28 mouse cellular contexts compared by ENCODE assay signal in genomic region chr9:24283536-24283935, GRCm38 (mm10).
"Had no signal": no experiment of that assay in that cellular context is flagged by ENCODE, and none has a peak within 500 bp of the region (broad histone marks: within the 10 kb centered on the region; RNA-seq: fewer than 3 reads in every experiment).

No protein-coding gene starts in this region.

- DNase-seq: heart, postnatal 10 days; heart, postnatal 14 days; heart, postnatal 36 days; heart, postnatal 4 days; kidney, adult 11 months; kidney, adult 18-20 months; kidney, adult 2 months; kidney, adult 8-10 months; kidney, adult 9 months; kidney, postnatal 10 days; kidney, postnatal 14 days; kidney, postnatal 25 days; kidney, postnatal 36 days; kidney, postnatal 4 days had no signal

- H3K27ac ChIP-seq: heart, embryonic 10.5 days; heart, embryonic 13.5 days; heart, embryonic 15.5 days; hindbrain, embryonic 10.5 days; hindbrain, embryonic 12.5 days; hindbrain, embryonic 13.5 days; hindbrain, embryonic 14.5 days; hindbrain, embryonic 15.5 days; hindbrain, postnatal 0 days; intestine, embryonic 15.5 days; kidney, embryonic 15.5 days; kidney, postnatal 0 days; layer of hippocampus, adult 2 months had no signal

- H3K36me3 ChIP-seq: heart, embryonic 10.5 days; heart, embryonic 12.5 days; heart, embryonic 13.5 days; heart, embryonic 15.5 days; hindbrain, embryonic 10.5 days; hindbrain, embryonic 12.5 days; hindbrain, embryonic 13.5 days; hindbrain, embryonic 15.5 days; intestine, embryonic 15.5 days; kidney, embryonic 15.5 days had no signal

- H3K9me3 ChIP-seq: heart, embryonic 10.5 days; heart, embryonic 12.5 days; heart, embryonic 13.5 days; heart, embryonic 15.5 days; hindbrain, embryonic 10.5 days; hindbrain, embryonic 12.5 days; hindbrain, embryonic 13.5 days; hindbrain, embryonic 15.5 days; intestine, embryonic 15.5 days; kidney, embryonic 15.5 days had no signal

- H3K27me3 ChIP-seq: heart, embryonic 12.5 days; heart, embryonic 13.5 days; heart, embryonic 15.5 days; hindbrain, embryonic 12.5 days; hindbrain, embryonic 13.5 days; hindbrain, embryonic 15.5 days; intestine, embryonic 15.5 days; kidney, embryonic 15.5 days had no signal

- H3K4me1 ChIP-seq: heart, embryonic 15.5 days; hindbrain, embryonic 13.5 days; hindbrain, embryonic 15.5 days; intestine, embryonic 15.5 days; kidney, embryonic 15.5 days had no signal

- H3K9ac ChIP-seq: heart, embryonic 12.5 days; heart, embryonic 13.5 days; heart, embryonic 15.5 days; hindbrain, embryonic 12.5 days; hindbrain, embryonic 13.5 days; hindbrain, embryonic 14.5 days; hindbrain, embryonic 15.5 days; intestine, embryonic 15.5 days; kidney, embryonic 15.5 days had no signal

- H3K4me3 ChIP-seq: heart, embryonic 10.5 days; heart, embryonic 12.5 days; heart, embryonic 13.5 days; heart, embryonic 15.5 days; hindbrain, embryonic 10.5 days; hindbrain, embryonic 12.5 days; hindbrain, embryonic 13.5 days; hindbrain, embryonic 15.5 days; intestine, embryonic 15.5 days; kidney, embryonic 15.5 days; layer of hippocampus, adult 2 months had no signal
